Mouse (Mus musculus) heart, adult 2 months (tissue): Measurements from ENCODE around the gene Slc4a1ap.

ENCODE experiments used
- CTCF ChIP-seq: fragments of 200-600 bp; IDR thresholded peaks from 2 replicates; pipeline ENCODE4 v1.8.1; 2022; ENCODE audit warnings: antibody characterized with exemption, mild to moderate bottlenecking, moderate library complexity
- EP300 ChIP-seq: fragments of 200-500 bp; IDR thresholded peaks from 2 replicates; pipeline ENCODE4 v1.6.1; 2011; ENCODE audit warnings: low read depth, low read length, control low read depth; ENCODE audit not compliant: insufficient read depth

GRCm38 (mm10) chr5:31576539-31576975 lies 49.8 kb downstream of the Slc4a1ap start:
- TF ChIP-seq EP300 (no peak), CTCF (no peak)
